Mouse (Mus musculus) frontal cortex, postnatal 25 days (tissue): ENCODE results near the gene Nudt8.
"Not testable (repeated sequence)": the region's sequence is repeated elsewhere in the genome, so short reads cannot be mapped to it uniquely, and the experiment has no call there.

Experiments used
- DNase-seq, 2 experiments: peaks; one replicate each; pipeline ENCODE4 v3.0.0; 2022; ENCODE audit warnings: low spot score in 2 of 2

Gene Nudt8

GRCm38 (mm10) chr19:4000119-4000900 is at the start of gene Nudt8, which contains the start of gene Gm49405:
Gene Nudt8 (plus strand): TSS chr19:4000580.
Gene Gm49405 (plus strand): TSS chr19:4000626.
- peak; percentile 93 to 94 for DNase-seq

GRCm38 (mm10) chr19:3951461-3951860 is 48.9 kb upstream of the Nudt8 start:
- no peak for DNase-seq

GRCm38 (mm10) chr19:3952099-3952498 is 48.3 kb upstream of the Nudt8 start:
- no peak for DNase-seq

GRCm38 (mm10) chr19:3955033-3955432 is 45.3 kb upstream of the Nudt8 start:
- no peak for DNase-seq

- no peak for DNase-seq
Observed at GRCm38 (mm10) chr19:3955804-3956203, 44.6 kb upstream of the Nudt8 start.

- not testable (repeated sequence) for DNase-seq
Observed at GRCm38 (mm10) chr19:3957296-3958036, 42.9 kb upstream of the Nudt8 start.

GRCm38 (mm10) chr19:3958470-3958869 is 41.9 kb upstream of the Nudt8 start, which contains the start of gene Aldh3b3:
Gene Aldh3b3 (plus strand): TSS chr19:3958645.
- no peak for DNase-seq

- no peak for DNase-seq
Observed at GRCm38 (mm10) chr19:3959030-3959429, 41.4 kb upstream of the Nudt8 start.

GRCm38 (mm10) chr19:3960211-3960610 is 40.2 kb upstream of the Nudt8 start:
- DNase-seq, result no peak

- DNase-seq, result not testable (repeated sequence)
Observed at GRCm38 (mm10) chr19:3961805-3962204, 38.6 kb upstream of the Nudt8 start.

GRCm38 (mm10) chr19:3962469-3962868 is 37.9 kb upstream of the Nudt8 start:
- no peak for DNase-seq

- DNase-seq, result no peak
Observed at GRCm38 (mm10) chr19:3964030-3964429, 36.4 kb upstream of the Nudt8 start.

GRCm38 (mm10) chr19:3966330-3967075 is 33.9 kb upstream of the Nudt8 start:
- no peak for DNase-seq

GRCm38 (mm10) chr19:3967258-3967657 is 33.1 kb upstream of the Nudt8 start:
- no peak for DNase-seq

- no peak for DNase-seq
Observed at GRCm38 (mm10) chr19:3972229-3972628, 28.2 kb upstream of the Nudt8 start, which contains the start of gene Aldh3b2. Gene Aldh3b2 (plus strand): TSS chr19:3972328.

GRCm38 (mm10) chr19:3974608-3975007 is 25.8 kb upstream of the Nudt8 start:
- not testable (repeated sequence) for DNase-seq

GRCm38 (mm10) chr19:3975866-3976265 is 24.5 kb upstream of the Nudt8 start:
- DNase-seq, result no peak

GRCm38 (mm10) chr19:3980309-3980708 is 20.1 kb upstream of the Nudt8 start:
- DNase-seq, result peak; percentile 41 to 71

GRCm38 (mm10) chr19:3980917-3981316 is 19.5 kb upstream of the Nudt8 start:
- no peak for DNase-seq

GRCm38 (mm10) chr19:3983527-3984200 is 16.7 kb upstream of the Nudt8 start:
- DNase-seq, result no peak

GRCm38 (mm10) chr19:3985261-3985681 is 15.1 kb upstream of the Nudt8 start:
- DNase-seq, result no peak
